Mouse (Mus musculus) C2C12 (cell line): ENCODE measurements around the gene Pfkfb3.

ENCODE experiments used
- CTCF ChIP-seq: IDR thresholded peaks from one replicate; pipeline ENCODE4 v1.5.1; 2011; ENCODE audit not compliant: control insufficient read depth, insufficient read depth, insufficient read length
- FOSL1 ChIP-seq: IDR thresholded peaks from one replicate; pipeline ENCODE4 v1.8.0; 2011; ENCODE audit warnings: mild to moderate bottlenecking, low read length; ENCODE audit not compliant: poor library complexity, insufficient read depth, severe bottlenecking
- MAX ChIP-seq: IDR thresholded peaks from one replicate; pipeline ENCODE4 v1.6.1; 2011; ENCODE audit warnings: mild to moderate bottlenecking, control low read depth
- MYOD1 ChIP-seq: IDR thresholded peaks from one replicate; pipeline ENCODE4 v1.6.1; 2011; ENCODE audit warnings: low read depth; ENCODE audit not compliant: control insufficient read depth, insufficient read length

GRCm38 (mm10) chr2:11438231-11438954 lies 115.5 kb downstream of the Pfkfb3 start:
- TF ChIP-seq MYOD1 (no peak), CTCF (no peak), FOSL1 (no peak), MAX (no peak)
